Mouse (Mus musculus) embryonic facial prominence, embryonic 15.5 days (tissue): ENCODE data around the gene Ttll13. TPM values are rescaled to one million over a fixed set of nuclear protein-coding genes. Genes with fewer than 3 reads are reported as not detected.
A peak's percentile ranks its signal among the peaks of the same experiment; 100 is the strongest.

Source experiments
- ATAC-seq: fragments of 200-750 bp; cut with Nextera tagmentation; 2 replicates; pipeline ENCODE4 v1.8.0; 2017; ENCODE audit warnings: low read depth, moderate TSS enrichment; ENCODE audit not compliant: insufficient number of reproducible peaks, low FRiP score, low TSS enrichment
- H3K27ac ChIP-seq: fragments of 300-500 bp; sonication (generic); replicated peaks from 2 replicates; pipeline ENCODE4 v1.5.1; 2015; ENCODE audit warnings: mild to moderate bottlenecking, inconsistent platforms
- H3K27me3 ChIP-seq: fragments of 300-500 bp; sonication (generic); 2 replicates; pipeline ENCODE4 v1.6.1; 2015; ENCODE audit warnings: inconsistent platforms
- H3K36me3 ChIP-seq: fragments of 300-500 bp; sonication (generic); 2 replicates; pipeline ENCODE4 v1.6.1; 2015; ENCODE audit warnings: mild to moderate bottlenecking, inconsistent platforms
- H3K4me1 ChIP-seq: fragments of 300-500 bp; sonication (generic); 2 replicates; pipeline ENCODE4 v1.6.1; 2015; ENCODE audit warnings: inconsistent platforms
- H3K4me2 ChIP-seq: fragments of 300-500 bp; sonication (generic); replicated peaks from 2 replicates; pipeline ENCODE4 v1.6.1; 2015; ENCODE audit warnings: mild to moderate bottlenecking, inconsistent platforms
- H3K4me3 ChIP-seq: fragments of 300-500 bp; sonication (generic); replicated peaks from 2 replicates; pipeline ENCODE4 v1.5.1; 2015; ENCODE audit warnings: mild to moderate bottlenecking, inconsistent platforms
- H3K9ac ChIP-seq: fragments of 300-500 bp; sonication (generic); 2 replicates; pipeline ENCODE4 v1.6.1; 2015; ENCODE audit warnings: inconsistent platforms
- H3K9me3 ChIP-seq: fragments of 300-500 bp; sonication (generic); replicated peaks from 2 replicates; pipeline ENCODE4 v1.6.1; 2016; ENCODE audit warnings: inconsistent platforms
- WGBS: fragments of 180-500 bp; shearing (Covaris S2); methylation state at CpG from one replicate; pipeline ENCODE4 v1.1.7; 2015; 5-methylcytosine and 5-hydroxymethylcytosine counted together
- polyA plus RNA-seq: library from polyadenylated mRNA; unstranded; fragments of >200 nt; fragmentation: Nextera tagmentation; extraction: Ambion mirVana; gene quantifications from 2 replicates; pipeline ENCODE4 v1.2.1, GENCODE M21; 2015

Ttll13 gene
- polyA plus RNA-seq, 1 experiment from 2014 or later, result 1.6 TPM

- no peak overlapping the region for H3K9ac ChIP-seq
- no peaks in the 10 kb centered on the region for H3K9me3 ChIP-seq
- H3K4me2 ChIP-seq, result no peak overlapping the region
- peaks cover 30% of the 10 kb centered on the region for H3K36me3 ChIP-seq
- no peaks in the 10 kb centered on the region for H3K27me3 ChIP-seq
- 90% methylated on average over 10 of the region's 10 CpGs for WGBS
- H3K27ac ChIP-seq, result no peak overlapping the region
- H3K4me1 ChIP-seq, result peaks cover 5% of the 10 kb centered on the region
- ATAC-seq, result no peak
- H3K4me3 ChIP-seq, result no peak overlapping the region
These were observed 7.6 kb upstream of the Ttll13 start for GRCm38 (mm10) chr7:80238542-80238941.

- 77% methylated on average over 4 of the region's 4 CpGs for WGBS
- H3K4me1 ChIP-seq, result no peaks in the 10 kb centered on the region
- ATAC-seq, result no peak
- H3K4me2 ChIP-seq, result no peak overlapping the region
- H3K9ac ChIP-seq, result no peak overlapping the region
- no peaks in the 10 kb centered on the region for H3K9me3 ChIP-seq
- H3K27me3 ChIP-seq, result no peaks in the 10 kb centered on the region
- peaks cover 30% of the 10 kb centered on the region for H3K36me3 ChIP-seq
- H3K4me3 ChIP-seq, result no peak overlapping the region
- no peak overlapping the region for H3K27ac ChIP-seq
These were observed 4.5 kb upstream of the Ttll13 start for GRCm38 (mm10) chr7:80241661-80242060.

- Histone ChIP-seq H3K27me3 (no peaks in the 10 kb centered on the region), H3K36me3 (peaks cover 14% of the 10 kb centered on the region; the same call in 1 of the 2 replicates), H3K4me3 (no peak overlapping the region), H3K9ac (no peak overlapping the region), H3K27ac (no peak overlapping the region), H3K4me1 (no peaks in the 10 kb centered on the region), H3K4me2 (no peak overlapping the region), H3K9me3 (no peaks in the 10 kb centered on the region)
- no peak for ATAC-seq
- 93% methylated on average over 4 of the region's 4 CpGs for WGBS
These were observed 1.3 kb upstream of the Ttll13 start for GRCm38 (mm10) chr7:80244851-80245250.

GRCm38 (mm10) chr7:80246859-80247258 lies 683 bp downstream of the Ttll13 start:
- Histone ChIP-seq H3K4me3 (peak overlapping the region; percentile 62), H3K4me1 (no peaks in the 10 kb centered on the region), H3K36me3 (no peaks in the 10 kb centered on the region), H3K9ac (no peak overlapping the region), H3K9me3 (no peaks in the 10 kb centered on the region), H3K4me2 (peak overlapping the region; percentile 59), H3K27ac (no peak overlapping the region), H3K27me3 (no peaks in the 10 kb centered on the region)
- ATAC-seq, result no peak
- 61% methylated on average over 7 of the region's 7 CpGs for WGBS

GRCm38 (mm10) chr7:80252437-80252836 lies 6.3 kb downstream of the Ttll13 start:
- ATAC-seq, result no peak
- Histone ChIP-seq H3K4me2 (no peak overlapping the region), H3K36me3 (no peaks in the 10 kb centered on the region), H3K4me3 (no peak overlapping the region), H3K9ac (no peak overlapping the region), H3K27me3 (peaks cover 11% of the 10 kb centered on the region), H3K4me1 (no peaks in the 10 kb centered on the region), H3K9me3 (no peaks in the 10 kb centered on the region), H3K27ac (no peak overlapping the region)
- 75% methylated on average over 7 of the region's 7 CpGs for WGBS

- Histone ChIP-seq H3K4me1 (no peaks in the 10 kb centered on the region), H3K4me3 (no peak overlapping the region), H3K27ac (no peak overlapping the region), H3K4me2 (no peak overlapping the region), H3K27me3 (peaks cover 11% of the 10 kb centered on the region), H3K36me3 (no peaks in the 10 kb centered on the region), H3K9me3 (no peaks in the 10 kb centered on the region), H3K9ac (no peak overlapping the region)
- ATAC-seq, result no peak
- 84% methylated on average over 11 of the region's 11 CpGs for WGBS
These were observed 6.7 kb downstream of the Ttll13 start for GRCm38 (mm10) chr7:80252886-80253285.

GRCm38 (mm10) chr7:80255981-80256380 lies 9.8 kb downstream of the Ttll13 start:
- Histone ChIP-seq H3K27me3 (peaks cover 26% of the 10 kb centered on the region), H3K9me3 (no peaks in the 10 kb centered on the region), H3K4me2 (no peak overlapping the region), H3K4me3 (no peak overlapping the region), H3K4me1 (peaks cover 5% of the 10 kb centered on the region; the same call in 1 of the 2 replicates), H3K27ac (no peak overlapping the region), H3K36me3 (no peaks in the 10 kb centered on the region), H3K9ac (no peak overlapping the region)
- 66% methylated on average over 2 of the region's 2 CpGs for WGBS
- no peak for ATAC-seq

- no peak for ATAC-seq
These were observed 11.5 kb downstream of the Ttll13 start for GRCm38 (mm10) chr7:80257706-80258105.

GRCm38 (mm10) chr7:80260625-80261371 lies 14.6 kb downstream of the Ttll13 start, which contains the start of gene Ngrn:
Gene Ngrn (plus strand): TSS chr7:80261215.
- Histone ChIP-seq H3K27ac (peak within 1 kb of the TSS; percentile 84), H3K9me3 (no peaks in the 10 kb centered on the region), H3K36me3 (peaks cover 26% of the 10 kb centered on the region), H3K4me3 (peak within 1 kb of the TSS; percentile 79), H3K4me1 (peaks cover 13% of the 10 kb centered on the region; the same call in 1 of the 2 replicates), H3K9ac (peak within 1 kb of the TSS; percentile 69), H3K4me2 (peak within 1 kb of the TSS; percentile 82), H3K27me3 (peaks cover 21% of the 10 kb centered on the region)
- peak; percentile 83 for ATAC-seq
- WGBS, result 24% methylated on average over 40 of the region's 40 CpGs

More at GRCm38 (mm10) chr7:80257706-80258105, 11.5 kb downstream of the Ttll13 start:
- peaks cover 26% of the 10 kb centered on the region for H3K27me3 ChIP-seq
- H3K4me2 ChIP-seq, result no peak overlapping the region
- peaks cover 13% of the 10 kb centered on the region; the same call in 1 of the 2 replicates for H3K4me1 ChIP-seq
- no peak overlapping the region for H3K27ac ChIP-seq
- no peaks in the 10 kb centered on the region for H3K36me3 ChIP-seq
- H3K4me3 ChIP-seq, result no peak overlapping the region
- H3K9ac ChIP-seq, result no peak overlapping the region
- H3K9me3 ChIP-seq, result no peaks in the 10 kb centered on the region
- WGBS, result 52% methylated on average over 2 of the region's 2 CpGs

GRCm38 (mm10) chr7:80261372-80261990 lies 15.3 kb downstream of the Ttll13 start:
- under 1% methylated on average over 32 of the region's 32 CpGs for WGBS
- peak; percentile 61 for ATAC-seq
- peaks cover 21% of the 10 kb centered on the region for H3K27me3 ChIP-seq

GRCm38 (mm10) chr7:80264606-80265005 lies 18.4 kb downstream of the Ttll13 start:
- no peak for ATAC-seq
- Histone ChIP-seq H3K4me3 (no peak overlapping the region), H3K4me2 (no peak overlapping the region), H3K27ac (no peak overlapping the region), H3K9me3 (no peaks in the 10 kb centered on the region), H3K4me1 (peaks cover 22% of the 10 kb centered on the region), H3K27me3 (peaks cover 6% of the 10 kb centered on the region; the same call in 1 of the 2 replicates), H3K9ac (no peak overlapping the region), H3K36me3 (peaks cover 40% of the 10 kb centered on the region)
- 93% methylated on average over 12 of the region's 12 CpGs for WGBS

More at GRCm38 (mm10) chr7:80261372-80261990, 15.3 kb downstream of the Ttll13 start:
- Histone ChIP-seq H3K9ac (peak overlapping the region; percentile 69), H3K4me3 (peak overlapping the region; percentile 79), H3K9me3 (no peaks in the 10 kb centered on the region), H3K4me1 (peaks cover 13% of the 10 kb centered on the region; the same call in 1 of the 2 replicates), H3K36me3 (peaks cover 33% of the 10 kb centered on the region), H3K4me2 (peak overlapping the region; percentile 82), H3K27ac (peak overlapping the region; percentile 84)
